Mouse (Mus musculus): ENCODE data around the gene Fosb.

Fosb gene

GRCm38 (mm10) chr7:19306819-19307738, 2.8 kb downstream of the Fosb start:
- no peak for DNase-seq (ENCODE audit: low read depth)

- no peak for DNase-seq (ENCODE audit: low read depth)
Measured at GRCm38 (mm10) chr7:19305796-19306765, 3.8 kb downstream of the Fosb start.

GRCm38 (mm10) chr7:19305413-19305735, 4.5 kb downstream of the Fosb start:
- DNase-seq (ENCODE audit: low read depth) = no peak

GRCm38 (mm10) chr7:19304501-19305412, 5.1 kb downstream of the Fosb start:
- DNase-seq (ENCODE audit: low read depth) = no peak

GRCm38 (mm10) chr7:19303770-19304169, 6.1 kb downstream of the Fosb start:
- DNase-seq (ENCODE audit: low read depth) = peak; percentile 71

- no peak for DNase-seq (ENCODE audit: low read depth)
Measured at GRCm38 (mm10) chr7:19303046-19303305, 6.9 kb downstream of the Fosb start.

GRCm38 (mm10) chr7:19302264-19303045, 7.4 kb downstream of the Fosb start:
- no peak for DNase-seq (ENCODE audit: low read depth)

- DNase-seq (ENCODE audit: low read depth) = no peak
Measured at GRCm38 (mm10) chr7:19301461-19302263, 8.2 kb downstream of the Fosb start.

GRCm38 (mm10) chr7:19300501-19301421, 9.1 kb downstream of the Fosb start:
- peak; percentile 91 for DNase-seq (ENCODE audit: low read depth)

GRCm38 (mm10) chr7:19299194-19299593, 10.7 kb downstream of the Fosb start:
- DNase-seq (ENCODE audit: low read depth) = peak; percentile 85

GRCm38 (mm10) chr7:19297794-19298193, 12.1 kb downstream of the Fosb start:
- no peak for DNase-seq (ENCODE audit: low read depth)

- DNase-seq (ENCODE audit: low read depth) = no peak
Measured at GRCm38 (mm10) chr7:19297034-19297433, 12.8 kb downstream of the Fosb start.

GRCm38 (mm10) chr7:19295503-19296185, 14.2 kb downstream of the Fosb start:
- peak; percentile 98 for DNase-seq (ENCODE audit: low read depth)

- DNase-seq (ENCODE audit: low read depth) = no peak
Measured at GRCm38 (mm10) chr7:19290969-19291596, 18.8 kb downstream of the Fosb start.

- peak; percentile 83 for DNase-seq (ENCODE audit: low read depth)
Measured at GRCm38 (mm10) chr7:19284763-19285162, 25.1 kb downstream of the Fosb start.

- DNase-seq (ENCODE audit: low read depth) = no peak
Measured at GRCm38 (mm10) chr7:19283406-19283804, 26.4 kb downstream of the Fosb start.

- peak; percentile 67 for DNase-seq (ENCODE audit: low read depth)
Measured at GRCm38 (mm10) chr7:19282791-19283405, 27.0 kb downstream of the Fosb start.

GRCm38 (mm10) chr7:19282385-19282784, 27.5 kb downstream of the Fosb start, which contains the start of gene Rtn2:
Gene Rtn2, plus strand, starts transcription at chr7:19282624.
- DNase-seq (ENCODE audit: low read depth) = no peak

All from NIH3T3 (cell line).